Mouse (Mus musculus) T-cell, adult 2 months (primary cell): ENCODE results near the gene Tef.

Experiments used
- DNase-seq: peaks from one replicate; pipeline ENCODE4 v3.0.0; 2022; ENCODE audit warnings: low spot score

Gene Tef

GRCm38 (mm10) chr15:81800391-81800790 lies 1.8 kb upstream of the Tef start:
- no peak for DNase-seq

- no peak for DNase-seq
Measured at GRCm38 (mm10) chr15:81802941-81803351, 725 bp downstream of the Tef start.

GRCm38 (mm10) chr15:81803425-81803951 lies 1.3 kb downstream of the Tef start:
- no peak for DNase-seq

- DNase-seq = no peak
Measured at GRCm38 (mm10) chr15:81804172-81804571, 2.0 kb downstream of the Tef start.

GRCm38 (mm10) chr15:81804883-81805282 lies 2.7 kb downstream of the Tef start:
- no peak for DNase-seq

- DNase-seq = no peak
Measured at GRCm38 (mm10) chr15:81805624-81806023, 3.4 kb downstream of the Tef start.

- DNase-seq = no peak
Measured at GRCm38 (mm10) chr15:81806621-81807404, 4.6 kb downstream of the Tef start.

GRCm38 (mm10) chr15:81808799-81809198 lies 6.6 kb downstream of the Tef start:
- no peak for DNase-seq

GRCm38 (mm10) chr15:81809550-81809949 lies 7.3 kb downstream of the Tef start:
- no peak for DNase-seq

- peak; percentile 70 for DNase-seq
Measured at GRCm38 (mm10) chr15:81810150-81810549, 7.9 kb downstream of the Tef start.

GRCm38 (mm10) chr15:81810671-81811598 lies 8.7 kb downstream of the Tef start:
- DNase-seq = peak; percentile 94

- DNase-seq = no peak
Measured at GRCm38 (mm10) chr15:81811599-81811996, 9.4 kb downstream of the Tef start.

- DNase-seq = no peak
Measured at GRCm38 (mm10) chr15:81812287-81812686, 10.1 kb downstream of the Tef start.

GRCm38 (mm10) chr15:81812696-81813631 lies 10.7 kb downstream of the Tef start:
- no peak for DNase-seq

GRCm38 (mm10) chr15:81813986-81814705 lies 11.9 kb downstream of the Tef start:
- no peak for DNase-seq

GRCm38 (mm10) chr15:81814716-81815370 lies 12.6 kb downstream of the Tef start:
- DNase-seq = no peak

GRCm38 (mm10) chr15:81818404-81818803 lies 16.2 kb downstream of the Tef start:
- DNase-seq = no peak

- no peak for DNase-seq
Measured at GRCm38 (mm10) chr15:81822631-81823030, 20.4 kb downstream of the Tef start.

- no peak for DNase-seq
Measured at GRCm38 (mm10) chr15:81824832-81825231, 22.6 kb downstream of the Tef start.

GRCm38 (mm10) chr15:81828426-81829207 lies 26.4 kb downstream of the Tef start:
- DNase-seq = no peak
